Mouse (Mus musculus): Measurements from ENCODE around the gene Aldh3a2. TPM values are rescaled to one million over a fixed set of nuclear protein-coding genes. Genes with fewer than 3 reads are reported as not detected.

The Aldh3a2 gene
- total and polyA plus RNA-seq, 3 experiments, result 11.0 to 15.0 TPM; not detected in 1

DNA sequence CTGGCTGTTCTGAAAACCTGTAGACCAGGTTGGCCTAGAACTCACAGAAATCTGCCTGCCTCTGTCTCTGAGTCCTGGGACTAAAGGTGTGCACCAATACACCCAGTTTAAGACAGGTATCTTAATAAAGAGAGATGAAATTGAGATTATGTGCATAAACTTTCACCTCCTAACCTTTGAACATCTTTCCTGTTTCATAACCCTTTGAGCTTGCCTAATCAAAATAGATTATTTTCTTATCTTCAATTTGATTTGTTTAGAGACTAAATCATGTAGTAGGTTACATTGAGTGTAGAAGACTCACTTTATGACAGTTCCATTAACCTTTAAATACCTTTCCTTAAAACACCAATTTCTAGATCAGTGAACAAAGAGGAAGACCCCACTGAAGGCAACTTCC, 4.3 kb upstream of the Aldh3a2 start:
- no peak for DNase-seq (ENCODE audit: low read depth, low spot score)
- H3K27me3 ChIP-seq (ENCODE audit: control insufficient read depth in 1 of 2, insufficient read depth in 2 of 2, low read length in 2 of 2), result no peaks in the 10 kb centered on the region

DNA sequence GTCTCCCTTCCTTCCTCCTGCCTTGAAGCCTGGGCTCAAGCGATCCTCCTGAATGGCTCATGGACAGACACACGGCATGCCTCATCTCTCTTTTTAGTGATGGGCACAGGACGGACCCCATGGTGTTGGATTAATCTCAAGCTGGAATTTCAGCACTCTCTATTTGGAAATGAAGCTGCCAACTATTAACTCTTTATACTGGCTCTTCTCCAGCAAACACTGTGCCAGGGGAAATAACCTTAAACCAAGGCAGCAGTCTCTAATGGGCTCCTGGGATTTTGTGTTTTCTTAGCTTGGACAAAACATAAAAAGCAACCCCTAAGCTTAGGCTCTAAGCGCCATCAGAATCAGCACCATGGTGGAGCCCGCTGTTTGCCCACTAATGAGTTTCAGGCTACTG, 3.1 kb upstream of the Aldh3a2 start:
- TF ChIP-seq MYC (IDR thresholded peaks at IDR 0.05; ENCODE audit: low read depth, low read length), result no peak
- no peak for TF ChIP-seq HCFC1 (IDR thresholded peaks at IDR 0.05; ENCODE audit: low read depth, low read length)
- no peak for TF ChIP-seq POLR2AphosphoS5 (IDR thresholded peaks at IDR 0.05; ENCODE audit: borderline replicate concordance, low read depth, low read length)
- no peak for TF ChIP-seq ELF1 (IDR thresholded peaks at IDR 0.05; ENCODE audit: low read depth, low read length)
- no peak for TF ChIP-seq RAD21 (IDR thresholded peaks at IDR 0.05; ENCODE audit: low read depth, low read length)
- no peak for TF ChIP-seq GATA1 (IDR thresholded peaks at IDR 0.05; ENCODE audit: low read depth, low read length)
- no peak for TF ChIP-seq USF1 (IDR thresholded peaks at IDR 0.05; ENCODE audit: low read depth, low read length)
- TF ChIP-seq MAFK (IDR thresholded peaks at IDR 0.05; ENCODE audit: borderline replicate concordance, low read depth, low read length), result no peak
- no peak for TF ChIP-seq MYB (IDR thresholded peaks at IDR 0.05; ENCODE audit: low read depth, low read length)
- TF ChIP-seq ZMIZ1 (IDR thresholded peaks at IDR 0.05; ENCODE audit: low read depth, low read length), result no peak
- no peak for TF ChIP-seq GABPA (IDR thresholded peaks at IDR 0.05; ENCODE audit: low read depth, low read length)
- TF ChIP-seq ZNF384 (IDR thresholded peaks at IDR 0.05; ENCODE audit: low read depth, low read length), result no peak
- no peak for TF ChIP-seq NRF1 (IDR thresholded peaks at IDR 0.05; ENCODE audit: insufficient read depth, low read depth, low read length, poor library complexity, severe bottlenecking)
- no peak for TF ChIP-seq MAZ (IDR thresholded peaks at IDR 0.05; ENCODE audit: low read depth, low read length)
- TF ChIP-seq POLR2AphosphoS2 (IDR thresholded peaks at IDR 0.05; ENCODE audit: low read length), result no peak
- no peak for TF ChIP-seq KAT2A (conservative IDR thresholded peaks at IDR 0.05; ENCODE audit: low read depth, low read length)
- Histone ChIP-seq H3K27ac (ENCODE audit: control insufficient read depth, low read depth, low read length) (no peak overlapping the region), H3K36me3 (ENCODE audit: control insufficient read depth in 1 of 2, insufficient read depth in 2 of 2, low read length in 2 of 2) (peaks cover 0 to 22% of the 10 kb centered on the region in 2 experiments; a peak in 2 of 4 replicates), H3K9me3 (replicated peaks; ENCODE audit: insufficient read depth, low read length) (no peaks in the 10 kb centered on the region), H3K27me3 (ENCODE audit: control insufficient read depth in 1 of 2, insufficient read depth in 2 of 2, low read length in 2 of 2) (no peaks in the 10 kb centered on the region), H3K4me1 (ENCODE audit: control insufficient read depth in 1 of 2, insufficient read depth in 2 of 2, low read length in 2 of 2) (peaks cover 16 to 17% of the 10 kb centered on the region in 2 experiments), H3K4me3 (ENCODE audit: control insufficient read depth in 1 of 2, insufficient read depth in 1 of 2, low read depth in 2 of 2, low read length in 2 of 2) (no peak overlapping the region), H3K79me2 (ENCODE audit: control insufficient read depth, insufficient read depth, low read length, poor library complexity) (no peaks in the 10 kb centered on the region; the same call in 1 of the 2 replicates), H3K9ac (ENCODE audit: control insufficient read depth, low read depth, low read length, poor library complexity, severe bottlenecking) (no peak overlapping the region)
- DNase-seq (ENCODE audit: low read depth, low spot score), result no peak

More for the DNA sequence above, 4.3 kb upstream of the Aldh3a2 start:
- Histone ChIP-seq H3K4me1 (ENCODE audit: control insufficient read depth in 1 of 2, insufficient read depth in 2 of 2, low read length in 2 of 2) (peaks cover 14 to 25% of the 10 kb centered on the region in 2 experiments), H3K79me2 (ENCODE audit: control insufficient read depth, insufficient read depth, low read length, poor library complexity) (no peaks in the 10 kb centered on the region; the same call in 1 of the 2 replicates), H3K27ac (ENCODE audit: control insufficient read depth, low read depth, low read length) (no peak overlapping the region), H3K9ac (ENCODE audit: control insufficient read depth, low read depth, low read length, poor library complexity, severe bottlenecking) (no peak overlapping the region), H3K9me3 (replicated peaks; ENCODE audit: insufficient read depth, low read length) (no peaks in the 10 kb centered on the region), H3K36me3 (ENCODE audit: control insufficient read depth in 1 of 2, insufficient read depth in 2 of 2, low read length in 2 of 2) (peaks cover 0 to 24% of the 10 kb centered on the region in 2 experiments; a peak in 2 of 4 replicates), H3K4me3 (ENCODE audit: control insufficient read depth in 1 of 2, insufficient read depth in 1 of 2, low read depth in 2 of 2, low read length in 2 of 2) (no peak overlapping the region)
- TF ChIP-seq SMC3 (IDR thresholded peaks at IDR 0.05; ENCODE audit: low read depth, low read length) (no peak), BHLHE40 (IDR thresholded peaks at IDR 0.05; ENCODE audit: borderline replicate concordance, low read depth, low read length) (no peak), ZMIZ1 (IDR thresholded peaks at IDR 0.05; ENCODE audit: low read depth, low read length) (no peak), POLR2AphosphoS5 (IDR thresholded peaks at IDR 0.05; ENCODE audit: borderline replicate concordance, low read depth, low read length) (no peak), NRF1 (IDR thresholded peaks at IDR 0.05; ENCODE audit: insufficient read depth, low read depth, low read length, poor library complexity, severe bottlenecking) (no peak)

Data from MEL (cell line).